Mouse (Mus musculus): ENCODE data around the gene Fam227a. TPM values are rescaled to one million over a fixed set of nuclear protein-coding genes. Genes with fewer than 3 reads are reported as not detected.
A peak's percentile ranks its signal among the peaks of the same experiment; 100 is the strongest.
"Not testable (repeated sequence)": the region's sequence is repeated elsewhere in the genome, so short reads cannot be mapped to it uniquely, and the experiment has no call there.

Fam227a gene
- polyA plus RNA-seq, 1 experiment from 2014 or later, result 0.85 TPM

- peaks cover 39% of the 10 kb centered on the region for H3K4me1 ChIP-seq (ENCODE audit: control insufficient read depth, insufficient read depth, low read length)
- 18% methylated on average over 13 of the region's 15 CpGs for WGBS
- peak overlapping the region; percentile 95 for H3K9ac ChIP-seq (ENCODE audit: low read depth, low read length)
- no peak for DNase-seq (ENCODE audit: low spot score)
- no peaks in the 10 kb centered on the region for H3K36me3 ChIP-seq (ENCODE audit: control insufficient read depth, insufficient read depth, low read length)
- peak overlapping the region; percentile 88 for H3K4me2 ChIP-seq (ENCODE audit: low read depth, low read length)
- peak overlapping the region; percentile 94; the same call in 1 of the 2 replicates for H3K27ac ChIP-seq (replicated peaks; ENCODE audit: low read depth, low read length)
- H3K4me3 ChIP-seq (ENCODE audit: low read depth, low read length), result peak overlapping the region; percentile 72
- ATAC-seq (ENCODE audit: low read depth), result no peak
- H3K27me3 ChIP-seq (replicated peaks; ENCODE audit: control insufficient read depth, insufficient read depth, low read length), result no peaks in the 10 kb centered on the region
- H3K9me3 ChIP-seq (ENCODE audit: control insufficient read depth, low read length), result no peaks in the 10 kb centered on the region
These were observed 27.5 kb upstream of the Fam227a start for GRCm38 (mm10) chr15:79686046-79686869.

GRCm38 (mm10) chr15:79685141-79685641, 26.4 kb upstream of the Fam227a start:
- DNase-seq (ENCODE audit: low spot score) (no peak), ATAC-seq (ENCODE audit: low read depth) (no peak)
- peak overlapping the region; percentile 88 for H3K4me2 ChIP-seq (ENCODE audit: low read depth, low read length)
- no peaks in the 10 kb centered on the region for H3K36me3 ChIP-seq (ENCODE audit: control insufficient read depth, insufficient read depth, low read length)
- H3K27me3 ChIP-seq (replicated peaks; ENCODE audit: control insufficient read depth, insufficient read depth, low read length), result no peaks in the 10 kb centered on the region
- peaks cover 38% of the 10 kb centered on the region for H3K4me1 ChIP-seq (ENCODE audit: control insufficient read depth, insufficient read depth, low read length)
- H3K4me3 ChIP-seq (ENCODE audit: low read depth, low read length), result peak overlapping the region; percentile 72
- 31% methylated on average over 6 of the region's 6 CpGs for WGBS
- no peaks in the 10 kb centered on the region for H3K9me3 ChIP-seq (ENCODE audit: control insufficient read depth, low read length)
- no peak overlapping the region for H3K27ac ChIP-seq (replicated peaks; ENCODE audit: low read depth, low read length)
- H3K9ac ChIP-seq (ENCODE audit: low read depth, low read length), result peak overlapping the region; percentile 95

GRCm38 (mm10) chr15:79684616-79685015, 25.9 kb upstream of the Fam227a start:
- no peaks in the 10 kb centered on the region for H3K9me3 ChIP-seq (ENCODE audit: control insufficient read depth, low read length)
- H3K27me3 ChIP-seq (replicated peaks; ENCODE audit: control insufficient read depth, insufficient read depth, low read length), result no peaks in the 10 kb centered on the region
- H3K4me3 ChIP-seq (ENCODE audit: low read depth, low read length), result peak overlapping the region; percentile 72
- peak overlapping the region; percentile 88 for H3K4me2 ChIP-seq (ENCODE audit: low read depth, low read length)
- peak overlapping the region; percentile 95 for H3K9ac ChIP-seq (ENCODE audit: low read depth, low read length)
- no peak overlapping the region for H3K27ac ChIP-seq (replicated peaks; ENCODE audit: low read depth, low read length)
- 72% methylated on average over 6 of the region's 6 CpGs for WGBS
- H3K4me1 ChIP-seq (ENCODE audit: control insufficient read depth, insufficient read depth, low read length), result peaks cover 38% of the 10 kb centered on the region
- ATAC-seq (ENCODE audit: low read depth) (no peak), DNase-seq (ENCODE audit: low spot score) (no peak)
- H3K36me3 ChIP-seq (ENCODE audit: control insufficient read depth, insufficient read depth, low read length), result peaks cover 3% of the 10 kb centered on the region; the same call in 1 of the 2 replicates

- H3K4me1 ChIP-seq (ENCODE audit: control insufficient read depth, insufficient read depth, low read length), result peaks cover 38% of the 10 kb centered on the region
- no peaks in the 10 kb centered on the region for H3K9me3 ChIP-seq (ENCODE audit: control insufficient read depth, low read length)
- H3K4me3 ChIP-seq (ENCODE audit: low read depth, low read length), result peak overlapping the region; percentile 72
- H3K27me3 ChIP-seq (replicated peaks; ENCODE audit: control insufficient read depth, insufficient read depth, low read length), result no peaks in the 10 kb centered on the region
- no peak overlapping the region for H3K27ac ChIP-seq (replicated peaks; ENCODE audit: low read depth, low read length)
- peak overlapping the region; percentile 95 for H3K9ac ChIP-seq (ENCODE audit: low read depth, low read length)
- H3K36me3 ChIP-seq (ENCODE audit: control insufficient read depth, insufficient read depth, low read length), result peaks cover 7% of the 10 kb centered on the region; the same call in 1 of the 2 replicates
- no peak for ATAC-seq (ENCODE audit: low read depth)
- 67% methylated on average over 19 of the region's 19 CpGs for WGBS
- peak overlapping the region; percentile 88 for H3K4me2 ChIP-seq (ENCODE audit: low read depth, low read length)
- DNase-seq (ENCODE audit: low spot score), result no peak
These were observed 25.1 kb upstream of the Fam227a start for GRCm38 (mm10) chr15:79683707-79684465.

- peaks cover 7% of the 10 kb centered on the region; the same call in 1 of the 2 replicates for H3K36me3 ChIP-seq (ENCODE audit: control insufficient read depth, insufficient read depth, low read length)
- H3K4me1 ChIP-seq (ENCODE audit: control insufficient read depth, insufficient read depth, low read length), result peaks cover 34% of the 10 kb centered on the region
- H3K9ac ChIP-seq (ENCODE audit: low read depth, low read length), result no peak overlapping the region; the same call in 1 of the 2 replicates
- no peak overlapping the region for H3K27ac ChIP-seq (replicated peaks; ENCODE audit: low read depth, low read length)
- ATAC-seq (ENCODE audit: low read depth) (no peak), DNase-seq (ENCODE audit: low spot score) (no peak)
- peak overlapping the region; percentile 15 for H3K4me2 ChIP-seq (ENCODE audit: low read depth, low read length)
- WGBS, result 76% methylated on average over 6 of the region's 6 CpGs
- H3K27me3 ChIP-seq (replicated peaks; ENCODE audit: control insufficient read depth, insufficient read depth, low read length), result no peaks in the 10 kb centered on the region
- H3K4me3 ChIP-seq (ENCODE audit: low read depth, low read length), result no peak overlapping the region
- no peaks in the 10 kb centered on the region for H3K9me3 ChIP-seq (ENCODE audit: control insufficient read depth, low read length)
These were observed 24.4 kb upstream of the Fam227a start for GRCm38 (mm10) chr15:79683146-79683545.

GRCm38 (mm10) chr15:79681973-79682372, 23.2 kb upstream of the Fam227a start:
- Histone ChIP-seq H3K27me3 (replicated peaks; ENCODE audit: control insufficient read depth, insufficient read depth, low read length) (no peaks in the 10 kb centered on the region), H3K27ac (replicated peaks; ENCODE audit: low read depth, low read length) (no peak overlapping the region)

GRCm38 (mm10) chr15:79677936-79678335, 19.2 kb upstream of the Fam227a start:
- Histone ChIP-seq H3K4me1 (ENCODE audit: control insufficient read depth, insufficient read depth, low read length) (no peaks in the 10 kb centered on the region), H3K4me2 (ENCODE audit: low read depth, low read length) (no peak overlapping the region), H3K27me3 (replicated peaks; ENCODE audit: control insufficient read depth, insufficient read depth, low read length) (no peaks in the 10 kb centered on the region), H3K9me3 (ENCODE audit: control insufficient read depth, low read length) (no peaks in the 10 kb centered on the region), H3K27ac (replicated peaks; ENCODE audit: low read depth, low read length) (no peak overlapping the region), H3K9ac (ENCODE audit: low read depth, low read length) (no peak overlapping the region), H3K4me3 (ENCODE audit: low read depth, low read length) (no peak overlapping the region), H3K36me3 (ENCODE audit: control insufficient read depth, insufficient read depth, low read length) (peaks cover 44% of the 10 kb centered on the region)
- no peak for ATAC-seq (ENCODE audit: low read depth)
- 82% methylated on average over 2 of the region's 2 CpGs for WGBS
- no peak for DNase-seq (ENCODE audit: low spot score)

More at GRCm38 (mm10) chr15:79681973-79682372, 23.2 kb upstream of the Fam227a start:
- DNase-seq (ENCODE audit: low spot score) (no peak), ATAC-seq (ENCODE audit: low read depth) (no peak)
- 87% methylated on average over 4 of the region's 4 CpGs for WGBS
- H3K4me3 ChIP-seq (ENCODE audit: low read depth, low read length), result no peak overlapping the region
- peaks cover 7% of the 10 kb centered on the region; the same call in 1 of the 2 replicates for H3K36me3 ChIP-seq (ENCODE audit: control insufficient read depth, insufficient read depth, low read length)
- no peak overlapping the region for H3K9ac ChIP-seq (ENCODE audit: low read depth, low read length)
- no peak overlapping the region for H3K4me2 ChIP-seq (ENCODE audit: low read depth, low read length)
- no peaks in the 10 kb centered on the region for H3K9me3 ChIP-seq (ENCODE audit: control insufficient read depth, low read length)
- peaks cover 34% of the 10 kb centered on the region for H3K4me1 ChIP-seq (ENCODE audit: control insufficient read depth, insufficient read depth, low read length)

- not testable (repeated sequence) for H3K27me3 ChIP-seq (replicated peaks; ENCODE audit: control insufficient read depth, insufficient read depth, low read length); H3K27ac ChIP-seq (replicated peaks; ENCODE audit: low read depth, low read length); H3K9me3 ChIP-seq (ENCODE audit: control insufficient read depth, low read length); ATAC-seq (ENCODE audit: low read depth); DNase-seq (ENCODE audit: low spot score); H3K9ac ChIP-seq (ENCODE audit: low read depth, low read length); H3K4me1 ChIP-seq (ENCODE audit: control insufficient read depth, insufficient read depth, low read length)
- WGBS, result 69% methylated on average over 11 of the region's 11 CpGs
- H3K4me3 ChIP-seq (ENCODE audit: low read depth, low read length), result peak overlapping the region; percentile 92
- peak overlapping the region; percentile 63 for H3K4me2 ChIP-seq (ENCODE audit: low read depth, low read length)
- H3K36me3 ChIP-seq (ENCODE audit: control insufficient read depth, insufficient read depth, low read length), result peaks cover 54% of the 10 kb centered on the region
These were observed 13.1 kb upstream of the Fam227a start for GRCm38 (mm10) chr15:79671828-79672348.

Data from embryonic facial prominence, embryonic 14.5 days (tissue).